Comparison of ENCODE assay signal across 26 mouse cellular contexts in the genomic region with DNA sequence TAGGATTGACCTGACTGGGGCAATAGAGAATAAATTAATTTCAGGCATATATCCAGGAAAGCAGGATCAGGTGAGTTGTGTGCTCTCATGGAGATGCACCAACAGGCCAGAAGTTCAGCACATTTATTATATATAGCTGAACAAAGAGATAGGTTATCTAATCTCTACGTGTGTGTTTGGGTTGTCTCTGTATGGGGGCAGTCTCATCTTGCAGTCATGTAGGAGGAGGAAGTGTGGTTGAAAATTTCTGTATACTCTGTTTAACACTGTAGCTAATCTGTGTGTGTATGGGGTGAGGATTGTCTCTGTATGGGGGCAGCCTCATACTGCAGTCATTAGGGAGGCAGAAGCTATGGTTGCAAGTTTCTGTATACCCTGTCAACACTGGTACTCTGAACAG. TPM values are rescaled to one million over a fixed set of nuclear protein-coding genes. Genes with fewer than 3 reads are reported as not detected.
DNase-seq lines count a peak whose midpoint lies in the region; ATAC-seq lines count a peak whose summit lies in the region.
"Had no signal": no experiment of that assay in that cellular context is flagged by ENCODE, and none has a peak within 500 bp of the region (broad histone marks: within the 10 kb centered on the region; RNA-seq: fewer than 3 reads in every experiment).

No protein-coding gene starts in this region.

- H3K9me3 ChIP-seq in midbrain, embryonic 10.5 days (replicated peaks) = no peaks in the 10 kb centered on the region
- no peaks in the 10 kb centered on the region for H3K9me3 ChIP-seq in midbrain, embryonic 16.5 days (replicated peaks; ENCODE audit: control insufficient read depth, low read length, poor library complexity, severe bottlenecking)
- H3K9me3 ChIP-seq in liver, embryonic 13.5 days (replicated peaks) = no peaks in the 10 kb centered on the region
- H3K9me3 ChIP-seq in liver, embryonic 16.5 days (replicated peaks; ENCODE audit: control insufficient read depth, low read length) = no peaks in the 10 kb centered on the region
- H3K9me3 ChIP-seq: heart, embryonic 12.5 days; heart, embryonic 15.5 days; hindbrain, embryonic 10.5 days; hindbrain, embryonic 13.5 days had no signal

- H3K4me2 ChIP-seq in midbrain, embryonic 16.5 days (ENCODE audit: low read length) = no peak overlapping the region
- no peak overlapping the region for H3K4me2 ChIP-seq in liver, embryonic 13.5 days
- no peak overlapping the region for H3K4me2 ChIP-seq in liver, embryonic 16.5 days (ENCODE audit: low read depth, low read length)
- H3K4me2 ChIP-seq: heart, embryonic 12.5 days; heart, embryonic 15.5 days; hindbrain, embryonic 13.5 days had no signal

- no peaks in the 10 kb centered on the region for H3K36me3 ChIP-seq in midbrain, embryonic 10.5 days
- H3K36me3 ChIP-seq in midbrain, embryonic 16.5 days (ENCODE audit: control insufficient read depth, insufficient read depth, low read length) = no peaks in the 10 kb centered on the region
- H3K36me3 ChIP-seq in liver, embryonic 13.5 days = no peaks in the 10 kb centered on the region
- H3K36me3 ChIP-seq in liver, embryonic 16.5 days (ENCODE audit: control insufficient read depth, insufficient read depth) = no peaks in the 10 kb centered on the region
- H3K36me3 ChIP-seq: heart, embryonic 12.5 days; heart, embryonic 15.5 days; hindbrain, embryonic 10.5 days; hindbrain, embryonic 13.5 days had no signal

- peak; percentile 6 for DNase-seq in midbrain, embryonic 10.5 days (ENCODE audit: low spot score)
- no peak for DNase-seq in liver, embryonic 13.5 days
- DNase-seq in c-Kit-positive CD71-positive TER-119-positive erythroid progenitor cells, embryonic 14.5 days (ENCODE audit: low spot score) = no peak
- DNase-seq in embryo, embryonic 11 days = no peak
- DNase-seq: adrenal gland, adult 8-10 months; adrenal gland, postnatal 25 days; cerebellum, adult 11 months; cerebellum, adult 2 months; cerebellum, postnatal 10 days; cerebellum, postnatal 36 days; gastrocnemius, postnatal 25 days; heart, adult 18-20 months; heart, postnatal 10 days; heart, postnatal 36 days had no signal

- H3K4me1 ChIP-seq in midbrain, embryonic 10.5 days = peaks cover 41% of the 10 kb centered on the region
- peaks cover 20% of the 10 kb centered on the region; the same call in 1 of the 2 replicates for H3K4me1 ChIP-seq in midbrain, embryonic 16.5 days (ENCODE audit: control insufficient read depth, insufficient read depth, low read length)
- peaks cover 24% of the 10 kb centered on the region for H3K4me1 ChIP-seq in liver, embryonic 13.5 days (replicated peaks)
- peaks cover 4% of the 10 kb centered on the region for H3K4me1 ChIP-seq in liver, embryonic 16.5 days (ENCODE audit: control insufficient read depth, low read depth, low read length)

- H3K4me3 ChIP-seq in midbrain, embryonic 10.5 days = no peak overlapping the region
- no peak overlapping the region for H3K4me3 ChIP-seq in midbrain, embryonic 16.5 days (ENCODE audit: low read depth, low read length)
- no peak overlapping the region for H3K4me3 ChIP-seq in liver, embryonic 13.5 days (replicated peaks)
- H3K4me3 ChIP-seq in liver, embryonic 16.5 days (ENCODE audit: low read depth, low read length) = no peak overlapping the region
- H3K4me3 ChIP-seq: heart, embryonic 12.5 days; heart, embryonic 15.5 days; hindbrain, embryonic 10.5 days; hindbrain, embryonic 13.5 days had no signal

- H3K27me3 ChIP-seq in midbrain, embryonic 10.5 days (ENCODE audit: low read depth, poor library complexity, severe bottlenecking) = no peaks in the 10 kb centered on the region
- H3K27me3 ChIP-seq in midbrain, embryonic 16.5 days (ENCODE audit: control insufficient read depth, insufficient read depth, low read depth, low read length) = no peaks in the 10 kb centered on the region
- H3K27me3 ChIP-seq in liver, embryonic 13.5 days = peaks cover 3% of the 10 kb centered on the region
- no peaks in the 10 kb centered on the region for H3K27me3 ChIP-seq in liver, embryonic 16.5 days (ENCODE audit: control insufficient read depth, insufficient read depth, low read depth, low read length)
- H3K27me3 ChIP-seq: heart, embryonic 12.5 days; heart, embryonic 15.5 days; hindbrain, embryonic 13.5 days had no signal

- no peak for ATAC-seq in midbrain, embryonic 16.5 days
- peak; percentile 55 for ATAC-seq in liver, embryonic 13.5 days (ENCODE audit: low read depth)
- peak; percentile 47; the same call in 1 of the 2 replicates for ATAC-seq in liver, embryonic 16.5 days (ENCODE audit: low read depth)
- ATAC-seq in megakaryocyte-erythroid progenitor cell, adult 5-6 weeks (replicated peaks; ENCODE audit: low FRiP score, low TSS enrichment, poor library complexity, severe bottlenecking) = peak; percentile 42
- no peak for ATAC-seq in cerebellum, adult (ENCODE audit: insufficient number of reproducible peaks, low FRiP score, low TSS enrichment)
- ATAC-seq: activated CD4-positive, CD25-positive, alpha-beta regulatory T cell, adult 4 months; CD4-positive, CD25-positive, alpha-beta regulatory T cell, adult 4 months; forebrain, embryonic 14.5 days; hindbrain, embryonic 16.5 days had no signal

- H3K9ac ChIP-seq in midbrain, embryonic 16.5 days (ENCODE audit: low read depth, low read length) = no peak overlapping the region
- no peak overlapping the region; the same call in 1 of the 2 replicates for H3K9ac ChIP-seq in liver, embryonic 13.5 days
- H3K9ac ChIP-seq in liver, embryonic 16.5 days (ENCODE audit: low read depth, low read length) = no peak overlapping the region
- H3K9ac ChIP-seq: heart, embryonic 12.5 days; heart, embryonic 15.5 days; hindbrain, embryonic 13.5 days had no signal

- no peak overlapping the region for H3K27ac ChIP-seq in midbrain, embryonic 10.5 days (replicated peaks)
- H3K27ac ChIP-seq in midbrain, embryonic 16.5 days (ENCODE audit: low read length) = no peak overlapping the region
- H3K27ac ChIP-seq in liver, embryonic 13.5 days = no peak overlapping the region
- H3K27ac ChIP-seq in liver, embryonic 16.5 days (ENCODE audit: low read length) = no peak overlapping the region
- H3K27ac ChIP-seq: heart, embryonic 15.5 days; hindbrain, embryonic 10.5 days; hindbrain, embryonic 13.5 days had no signal

- 84% methylated on average over 1 of the region's 1 CpGs for WGBS in midbrain, embryonic 10.5 days
- WGBS in midbrain, embryonic 16.5 days = 50% methylated on average over 1 of the region's 1 CpGs
- 8% methylated on average over 1 of the region's 1 CpGs for WGBS in liver, embryonic 13.5 days (ENCODE audit: insufficient replicate concordance)
- 14% methylated on average over 1 of the region's 1 CpGs for WGBS in liver, embryonic 16.5 days (ENCODE audit: insufficient replicate concordance)

RNA-seq across cellular contexts. Expression of a gene that starts 34.3 kb away (rescaled TPM):
- 4.2 and 4.9 TPM in 2 replicates for polyA plus RNA-seq in midbrain, embryonic 10.5 days (2016; fragmentation: Nextera tagmentation; extraction: Ambion mirVana)
- 3.6 and 4.0 TPM in 2 replicates for polyA plus RNA-seq in midbrain, embryonic 16.5 days (2015; fragmentation: Nextera tagmentation; extraction: Ambion mirVana)
- polyA plus RNA-seq in liver, embryonic 13.5 days (2015; fragmentation: Nextera tagmentation; extraction: Ambion mirVana) = 7.2 and 8.2 TPM in 2 replicates
- 4.4 and 4.9 TPM in 2 replicates for polyA plus RNA-seq in liver, embryonic 16.5 days (2015; fragmentation: Nextera tagmentation; extraction: Ambion mirVana)
- 16.8 and 21.6 TPM in 2 replicates for total RNA-seq in megakaryocyte-erythroid progenitor cell, adult 5-6 weeks (2014; fragmentation: Nextera tagmentation)
- 12.6 and 52.9 TPM in 2 replicates for total RNA-seq in megakaryocyte-erythroid progenitor cell, adult 5-6 weeks (2017)

Comparison
In these comparisons a context has a peak if more than half of its experiments do, and no peak if none do; other contexts are left out.
1. ATAC-seq: peak in liver, embryonic 13.5 days (single experiment), liver, embryonic 16.5 days (single experiment) and megakaryocyte-erythroid progenitor cell, adult 5-6 weeks (single experiment); none in midbrain, embryonic 16.5 days (single experiment) and cerebellum, adult (single experiment).